Mouse (Mus musculus) fibroblast of lung, adult 2 months (primary cell): ENCODE measurements at regions not wholly inside any gene's neighbourhood (a gene's known extent, or its start where the extent isn't known, plus 50 kb on each side); places are given as distances from the start of the nearest gene placed in this dataset.
A peak's percentile ranks its signal among the peaks of the same experiment; 100 is the strongest.
"Not testable (repeated sequence)": the region's sequence is repeated elsewhere in the genome, so short reads cannot be mapped to it uniquely, and the experiment has no call there.

ENCODE experiments used
- DNase-seq: peaks from one replicate; pipeline ENCODE4 v3.0.0-alpha.2; 2011; ENCODE audit warnings: low read depth

- DNase-seq = not testable (repeated sequence)
Measured at GRCm38 (mm10) chr10:52529661-52530060, 112.3 kb downstream of the Nus1 start.

- no peak for DNase-seq
Measured at GRCm38 (mm10) chr10:52530846-52531245, 113.5 kb downstream of the Nus1 start.

GRCm38 (mm10) chr10:52533278-52533892, 116.0 kb downstream of the Nus1 start:
- no peak for DNase-seq

GRCm38 (mm10) chr10:52533893-52534287, 116.5 kb downstream of the Nus1 start:
- peak; percentile 5 for DNase-seq

- DNase-seq = no peak
Measured at GRCm38 (mm10) chr10:52545566-52545965, 128.2 kb downstream of the Nus1 start.

- no peak for DNase-seq
Measured at GRCm38 (mm10) chr10:52577383-52577782, 113.0 kb upstream of the Slc35f1 start.

GRCm38 (mm10) chr10:52577795-52578194, 112.5 kb upstream of the Slc35f1 start:
- DNase-seq = no peak

GRCm38 (mm10) chr10:52578238-52578832, 112.0 kb upstream of the Slc35f1 start:
- DNase-seq = no peak

GRCm38 (mm10) chr10:52593780-52594179, 96.6 kb upstream of the Slc35f1 start:
- no peak for DNase-seq
